Mouse (Mus musculus): ENCODE measurements around the gene Stab1.

DNA sequence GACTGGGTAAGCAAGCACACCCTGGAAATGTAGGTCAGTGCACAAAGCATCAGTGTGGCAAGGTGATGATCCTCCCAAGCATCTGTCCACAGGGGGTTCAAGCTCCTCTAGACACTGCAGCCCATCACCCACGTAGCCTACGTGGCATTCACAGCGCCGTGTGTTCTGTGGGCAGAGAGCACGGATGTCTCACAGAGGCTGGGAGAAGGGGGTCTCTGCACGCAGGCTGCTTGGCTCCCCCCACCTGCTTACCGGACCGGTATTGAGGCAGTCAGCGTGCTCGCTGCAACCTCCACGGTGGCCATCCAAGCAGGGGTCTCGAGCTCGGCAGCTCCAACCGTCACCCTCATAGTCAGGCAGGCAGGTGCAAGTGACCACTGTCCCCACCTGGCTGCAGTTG lies 27.4 kb downstream of the Stab1 start:
- TF ChIP-seq POLR2A (IDR thresholded peaks at IDR 0.05; ENCODE audit: borderline replicate concordance, extremely low read depth, low read depth, low read length) (no peak), CTCF (IDR thresholded peaks at IDR 0.05; ENCODE audit: insufficient read depth, low read length) (no peak)

Measured in lung, adult 2 months (tissue).